Mouse (Mus musculus) gastrocnemius, adult 8-10 months (tissue): Measurements from ENCODE around the gene Tdpoz1. TPM values are rescaled to one million over a fixed set of nuclear protein-coding genes. Genes with fewer than 3 reads are reported as not detected.
"Not testable (repeated sequence)": the region's sequence is repeated elsewhere in the genome, so short reads cannot be mapped to it uniquely, and the experiment has no call there.

ENCODE experiments used
- DNase-seq, 2 experiments: peaks; one replicate each; pipeline ENCODE4 v3.0.0; 2022; ENCODE audit warnings: low spot score in 2 of 2
- total RNA-seq, 4 experiments: library from RNA; stranded (reverse); gene quantifications; 2 replicates each; pipeline ENCODE4 v1.2.4; 2022

The Tdpoz1 gene
- not detected for total RNA-seq

- DNase-seq, result not testable (repeated sequence)
These were observed at the start of gene Tdpoz1 for GRCm38 (mm10) chr3:93676210-93676609. Gene Tdpoz1 (minus strand): TSS chr3:93676310.

GRCm38 (mm10) chr3:93708969-93709637 is 33.0 kb upstream of the Tdpoz1 start:
- DNase-seq, result not testable (repeated sequence)

- not testable (repeated sequence) for DNase-seq
These were observed 16.9 kb upstream of the Tdpoz1 start, which contains the start of gene Gm37596 for GRCm38 (mm10) chr3:93692970-93693369. Gene Gm37596 (minus strand): TSS chr3:93693070.

- not testable (repeated sequence) for DNase-seq
These were observed 5.2 kb downstream of the Tdpoz1 start for GRCm38 (mm10) chr3:93670805-93671503.

- no peak for DNase-seq
These were observed 21.9 kb downstream of the Tdpoz1 start for GRCm38 (mm10) chr3:93654260-93654659.

- no peak for DNase-seq
These were observed 23.5 kb downstream of the Tdpoz1 start, which contains the start of gene Tdpoz2 for GRCm38 (mm10) chr3:93652586-93652985. Gene Tdpoz2 (minus strand): TSS chr3:93652686.

GRCm38 (mm10) chr3:93630917-93631714 is 45.0 kb downstream of the Tdpoz1 start:
- not testable (repeated sequence) for DNase-seq

Other genes starting within 250 kb of the Tdpoz1 start
- under 1 TPM in 2 of 4 experiments, not detected in 2; 0.05 TPM for gene Tchh, start 234.0 kb downstream of the Tdpoz1 start, total RNA-seq
- not detected for gene Tchhl1, start 207.6 kb downstream of the Tdpoz1 start, total RNA-seq
- 10 to 100 TPM; 14.8 to 39.6 (median 19.8) TPM for gene S100a11, start 155.8 kb downstream of the Tdpoz1 start, total RNA-seq
- gene S100a10, start 121.2 kb downstream of the Tdpoz1 start, total RNA-seq, result 10 to 100 TPM; 16.5 to 34.3 (median 26.9) TPM
- not detected for gene Tdpoz2, start 23.6 kb downstream of the Tdpoz1 start, total RNA-seq
- gene Gm37596, start 16.8 kb upstream of the Tdpoz1 start, total RNA-seq, result not detected
- gene Gm5773, start 96.7 kb upstream of the Tdpoz1 start, total RNA-seq, result not detected
- gene Tdpoz4, start 120.1 kb upstream of the Tdpoz1 start, total RNA-seq, result not detected
- gene Tdpoz3, start 149.7 kb upstream of the Tdpoz1 start, total RNA-seq, result not detected